Mouse (Mus musculus): ENCODE measurements around the gene Noxo1. TPM values are rescaled to one million over a fixed set of nuclear protein-coding genes. Genes with fewer than 3 reads are reported as not detected.

The Noxo1 gene
- polyA plus RNA-seq, 1 experiment: 1.1 TPM

DNA sequence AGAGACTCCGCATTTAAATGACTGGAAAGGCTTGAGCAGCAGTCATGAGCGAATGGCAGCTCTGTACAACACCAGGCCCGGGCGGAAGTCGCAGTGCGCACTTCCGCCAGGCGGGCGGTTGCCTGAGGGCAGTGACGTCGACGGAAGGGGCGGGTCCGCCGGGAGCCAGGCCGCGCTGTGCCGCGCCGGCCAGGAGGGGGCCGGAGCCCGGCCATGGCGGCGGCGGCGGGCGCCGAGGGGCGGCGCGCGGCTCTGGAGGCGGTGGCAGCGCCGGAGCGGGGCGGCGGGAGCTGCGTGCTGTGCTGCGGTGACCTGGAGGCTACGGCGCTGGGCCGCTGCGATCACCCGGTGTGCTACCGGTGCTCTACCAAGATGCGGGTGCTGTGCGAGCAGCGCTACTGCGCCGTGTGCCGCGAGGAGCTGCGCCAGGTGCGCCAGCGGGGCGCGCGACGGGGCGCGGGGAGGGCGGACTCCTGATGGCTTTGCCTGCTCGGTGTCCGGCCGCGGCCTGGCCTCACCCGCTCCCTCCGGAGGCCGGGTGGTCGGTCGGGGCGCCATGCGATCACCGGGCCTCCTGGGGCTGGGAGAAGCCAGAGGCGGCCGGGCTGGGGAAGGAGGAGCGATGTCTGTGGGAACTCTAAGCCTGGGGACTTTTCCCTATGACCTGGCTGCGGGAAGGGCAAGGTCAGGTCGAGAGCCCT, 26.3 kb upstream of the Noxo1 start, which contains the start of gene Zfp598:
Gene Zfp598, plus strand, starts transcription at position 143 of the 701 bp plus-strand sequence.
- Histone ChIP-seq H3K4me1 (ENCODE audit: control insufficient read depth, insufficient read depth, insufficient read length, low read length) (peaks cover 13% of the 10 kb centered on the region), H3K27ac (replicated peaks; ENCODE audit: low read depth, low read length) (peak within 1 kb of the TSS; percentile 87), H3K4me3 (ENCODE audit: insufficient read depth, low read depth, low read length) (peak within 1 kb of the TSS; percentile 95)

DNA sequence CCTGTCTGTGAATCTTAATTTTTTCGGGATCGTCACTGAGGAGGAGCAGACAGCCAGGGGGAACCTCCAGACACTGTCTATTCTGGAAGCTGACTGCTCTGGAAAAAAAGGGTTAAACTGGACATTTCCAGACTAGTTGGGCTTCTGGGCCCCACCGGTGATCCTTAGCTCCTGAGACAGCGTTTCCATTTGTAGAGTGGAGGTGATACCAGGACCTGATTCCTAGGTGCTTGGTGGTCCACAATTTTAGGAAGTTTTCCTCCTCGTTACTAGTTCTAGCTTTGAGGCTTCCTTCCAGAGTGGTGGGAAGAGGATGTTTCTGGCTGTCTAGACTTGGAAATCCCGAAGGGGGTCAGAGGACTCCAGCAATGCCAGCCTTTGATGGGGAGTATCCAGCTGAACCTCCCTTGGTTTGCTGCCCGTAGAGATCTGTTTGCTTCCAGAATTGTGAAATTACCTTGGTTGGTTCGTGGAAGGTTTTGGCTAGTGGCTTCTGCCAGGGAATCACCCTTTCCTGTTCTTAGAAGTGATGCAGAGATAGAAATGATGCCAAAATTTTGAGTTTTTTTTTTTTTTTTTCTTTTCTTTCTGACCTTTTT, 25.7 kb upstream of the Noxo1 start:
- Histone ChIP-seq H3K27ac (replicated peaks; ENCODE audit: low read depth, low read length) (peak overlapping the region; percentile 87), H3K4me1 (ENCODE audit: control insufficient read depth, insufficient read depth, insufficient read length, low read length) (peaks cover 13% of the 10 kb centered on the region), H3K4me3 (ENCODE audit: insufficient read depth, low read depth, low read length) (peak overlapping the region; percentile 95)

DNA sequence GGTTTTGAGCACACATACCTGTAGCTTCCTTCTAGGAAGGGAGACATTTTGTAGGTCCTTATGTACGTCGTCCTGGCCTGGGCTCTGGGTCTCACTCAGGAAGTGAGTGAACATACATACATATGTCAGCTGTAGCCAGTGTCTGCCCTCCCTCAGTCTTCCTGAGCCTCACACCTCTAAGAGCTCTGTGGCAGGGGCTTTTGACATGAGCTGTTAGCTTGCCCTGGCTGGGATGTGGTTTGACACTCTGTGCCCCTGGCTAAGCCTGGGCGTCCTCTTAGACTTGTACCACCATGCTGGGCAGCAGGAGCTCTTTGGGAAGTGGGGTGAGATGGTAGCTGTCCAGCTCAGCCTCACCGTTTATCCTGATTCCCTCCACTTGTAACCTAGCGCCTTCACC, 24.7 kb upstream of the Noxo1 start:
- Histone ChIP-seq H3K4me3 (ENCODE audit: insufficient read depth, low read depth, low read length) (0 out of 2 replicates have a peak overlapping the region, but pooled peaks have one; percentile 10), H3K27ac (replicated peaks; ENCODE audit: low read depth, low read length) (no peak overlapping the region), H3K4me1 (ENCODE audit: control insufficient read depth, insufficient read depth, insufficient read length, low read length) (peaks cover 13% of the 10 kb centered on the region)

- peak overlapping the region; percentile 2; the same call in 1 of the 2 replicates for H3K4me3 ChIP-seq (ENCODE audit: insufficient read depth, low read depth, low read length)
- no peak overlapping the region for H3K27ac ChIP-seq (replicated peaks; ENCODE audit: low read depth, low read length)
- H3K4me1 ChIP-seq (ENCODE audit: control insufficient read depth, insufficient read depth, insufficient read length, low read length): peaks cover 13% of the 10 kb centered on the region
Measured at GRCm38 (mm10) chr17:24672141-24672540, 23.9 kb upstream of the Noxo1 start.

DNA sequence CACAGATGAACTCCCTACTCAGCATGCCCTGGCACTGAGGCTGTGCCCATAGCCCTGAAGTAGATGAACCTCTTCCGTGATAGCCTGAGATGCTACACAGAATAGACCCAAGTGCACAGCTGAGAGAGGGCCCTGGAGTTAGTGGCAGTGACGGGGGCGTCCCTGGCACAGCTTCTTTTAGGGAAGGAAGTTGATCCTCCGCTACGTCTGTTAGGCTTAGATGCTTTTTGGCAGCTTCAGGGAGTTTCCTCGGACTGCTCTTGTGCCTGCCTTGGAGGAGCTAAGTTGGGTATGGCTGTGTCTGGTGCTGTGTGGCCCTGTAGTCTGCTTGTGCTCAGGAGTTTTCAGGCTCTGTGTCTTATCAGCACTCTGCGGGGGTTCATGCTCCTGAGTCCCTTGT, 21.8 kb upstream of the Noxo1 start:
- Histone ChIP-seq H3K27ac (replicated peaks; ENCODE audit: low read depth, low read length) (no peak overlapping the region), H3K4me1 (ENCODE audit: control insufficient read depth, insufficient read depth, insufficient read length, low read length) (peaks cover 13% of the 10 kb centered on the region), H3K4me3 (ENCODE audit: insufficient read depth, low read depth, low read length) (no peak overlapping the region)

DNA sequence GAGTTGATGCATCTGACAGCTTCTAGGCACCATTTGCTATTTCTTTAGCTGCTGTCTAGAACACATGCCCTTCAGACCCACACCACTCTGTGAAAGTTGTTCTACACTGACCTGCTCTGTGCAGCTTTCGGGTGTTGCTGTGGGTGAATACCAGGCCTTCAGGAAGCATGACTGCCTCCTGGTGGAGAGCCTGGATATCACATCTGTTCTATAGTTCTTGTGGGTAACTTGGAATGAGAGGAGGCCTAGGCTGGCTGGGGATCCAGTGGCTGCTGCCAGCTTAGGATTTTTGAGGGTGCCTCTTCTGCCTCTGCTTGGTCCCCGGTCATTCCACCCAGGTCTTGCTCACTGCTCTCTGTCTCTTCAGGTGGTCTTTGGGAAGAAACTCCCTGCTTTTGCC, 19.8 kb upstream of the Noxo1 start:
- Histone ChIP-seq H3K4me3 (ENCODE audit: insufficient read depth, low read depth, low read length) (no peak overlapping the region), H3K4me1 (ENCODE audit: control insufficient read depth, insufficient read depth, insufficient read length, low read length) (peaks cover 10% of the 10 kb centered on the region), H3K27ac (replicated peaks; ENCODE audit: low read depth, low read length) (no peak overlapping the region)

GRCm38 (mm10) chr17:24676877-24677276, 19.2 kb upstream of the Noxo1 start:
- Histone ChIP-seq H3K4me3 (ENCODE audit: insufficient read depth, low read depth, low read length) (no peak overlapping the region), H3K4me1 (ENCODE audit: control insufficient read depth, insufficient read depth, insufficient read length, low read length) (peaks cover 5% of the 10 kb centered on the region), H3K27ac (replicated peaks; ENCODE audit: low read depth, low read length) (no peak overlapping the region)

- Histone ChIP-seq H3K4me3 (ENCODE audit: insufficient read depth, low read depth, low read length) (no peak overlapping the region), H3K4me1 (ENCODE audit: control insufficient read depth, insufficient read depth, insufficient read length, low read length) (no peaks in the 10 kb centered on the region; the same call in 1 of the 2 replicates), H3K27ac (replicated peaks; ENCODE audit: low read depth, low read length) (no peak overlapping the region)
Measured at GRCm38 (mm10) chr17:24677500-24678080, 18.4 kb upstream of the Noxo1 start.

GRCm38 (mm10) chr17:24686514-24686913, 9.5 kb upstream of the Noxo1 start:
- Histone ChIP-seq H3K4me1 (ENCODE audit: control insufficient read depth, insufficient read depth, insufficient read length, low read length) (no peaks in the 10 kb centered on the region; the same call in 1 of the 2 replicates), H3K27ac (replicated peaks; ENCODE audit: low read depth, low read length) (no peak overlapping the region), H3K4me3 (ENCODE audit: insufficient read depth, low read depth, low read length) (0 out of 2 replicates have a peak overlapping the region, but pooled peaks have one; percentile 9)

DNA sequence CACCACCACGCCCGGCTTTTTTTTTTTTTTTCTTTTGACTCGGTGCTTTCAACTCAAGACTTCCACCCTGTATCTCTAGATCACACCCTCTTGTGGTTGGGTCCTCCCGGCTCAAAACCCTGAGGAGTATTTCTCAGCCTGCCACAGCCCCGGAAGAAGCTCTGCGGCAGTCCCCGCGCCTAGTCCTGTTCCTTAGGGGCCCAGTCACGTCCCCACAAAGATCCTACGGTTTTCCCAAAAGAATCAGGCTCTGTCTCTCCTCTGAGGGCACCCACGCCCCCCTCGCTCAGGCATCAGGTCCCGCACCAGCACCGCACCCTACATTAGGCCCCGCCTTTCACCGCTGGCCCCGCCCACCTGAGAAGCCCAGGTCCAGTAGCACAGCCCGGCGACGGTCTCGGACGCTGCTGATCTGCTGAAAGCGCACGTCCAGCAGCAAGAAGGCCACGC, 8.9 kb upstream of the Noxo1 start:
- Histone ChIP-seq H3K4me3 (ENCODE audit: insufficient read depth, low read depth, low read length) (peak overlapping the region; percentile 66), H3K27ac (replicated peaks; ENCODE audit: low read depth, low read length) (no peak overlapping the region), H3K4me1 (ENCODE audit: control insufficient read depth, insufficient read depth, insufficient read length, low read length) (no peaks in the 10 kb centered on the region; the same call in 1 of the 2 replicates)

GRCm38 (mm10) chr17:24687599-24687998, 8.4 kb upstream of the Noxo1 start:
- no peak overlapping the region for H3K27ac ChIP-seq (replicated peaks; ENCODE audit: low read depth, low read length)
- peak overlapping the region; percentile 66 for H3K4me3 ChIP-seq (ENCODE audit: insufficient read depth, low read depth, low read length)
- no peaks in the 10 kb centered on the region; the same call in 1 of the 2 replicates for H3K4me1 ChIP-seq (ENCODE audit: control insufficient read depth, insufficient read depth, insufficient read length, low read length)

DNA sequence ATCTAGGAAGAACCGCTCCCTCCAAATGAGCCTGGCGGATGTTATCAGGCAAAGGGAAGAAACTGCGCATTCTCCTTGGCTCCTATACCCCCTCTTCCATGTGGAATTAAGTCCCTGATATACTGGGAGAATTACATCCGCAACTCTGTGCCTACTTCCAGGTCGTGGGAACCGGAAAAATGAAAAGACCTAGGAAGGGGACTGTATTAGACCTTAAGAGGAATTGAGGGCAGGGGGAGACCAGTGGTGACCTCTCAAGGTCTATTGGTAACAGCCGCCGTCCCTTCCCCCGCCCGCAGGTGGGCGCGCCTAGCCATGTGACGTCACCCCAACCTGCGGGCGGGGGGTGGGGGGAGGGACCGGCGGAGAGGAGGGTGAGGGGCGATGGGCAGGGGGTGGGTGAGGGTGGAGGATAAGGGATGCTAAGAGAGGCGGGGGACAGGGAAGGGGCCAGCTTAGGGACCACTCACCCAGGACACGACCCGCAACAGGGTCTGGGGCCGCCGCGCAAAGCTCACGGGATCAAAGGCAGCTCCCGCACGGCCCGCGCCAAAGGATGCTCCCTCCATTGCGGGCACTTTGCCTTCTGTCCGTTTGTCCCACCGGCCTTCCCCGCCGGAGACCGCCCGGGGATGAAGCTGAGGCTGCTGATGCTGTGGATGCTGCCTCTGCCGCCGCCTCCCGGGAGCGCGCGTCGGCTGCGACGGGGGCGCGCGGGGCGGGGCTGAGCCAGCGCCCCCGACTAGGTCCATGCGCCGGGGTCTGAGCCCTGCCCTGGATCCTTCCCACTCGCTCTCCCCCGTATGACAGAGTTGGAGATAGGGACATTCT, 6.6 kb upstream of the Noxo1 start, which contains the start of gene Syngr3:
Gene Syngr3, minus strand, starts transcription at position 705 of the 831 bp plus-strand sequence.
- no peaks in the 10 kb centered on the region; the same call in 1 of the 2 replicates for H3K4me1 ChIP-seq (ENCODE audit: control insufficient read depth, insufficient read depth, insufficient read length, low read length)
- H3K4me3 ChIP-seq (ENCODE audit: insufficient read depth, low read depth, low read length): peak within 1 kb of the TSS; percentile 36
- H3K27ac ChIP-seq (replicated peaks; ENCODE audit: low read depth, low read length): no peak within 1 kb of the TSS

DNA sequence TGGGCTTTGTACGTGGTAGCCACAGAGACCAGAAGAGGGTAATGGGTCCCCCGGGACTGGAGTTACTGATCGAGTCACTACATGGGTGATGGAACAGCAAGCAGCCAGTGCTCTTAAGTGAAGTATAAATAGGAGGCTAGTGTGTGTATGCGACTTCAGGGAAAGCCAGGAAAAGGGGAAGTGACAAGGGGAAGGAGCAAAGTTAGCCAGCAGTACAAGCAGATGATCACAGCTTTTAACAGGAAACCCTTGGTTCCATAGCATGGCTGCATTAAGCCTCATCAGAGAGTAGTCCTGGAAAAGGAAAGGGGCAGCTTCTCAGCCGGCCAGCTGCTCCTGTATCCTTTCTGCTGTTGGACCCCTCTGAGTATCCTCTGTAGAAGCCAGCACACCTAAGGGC, 3.6 kb upstream of the Noxo1 start:
- H3K27ac ChIP-seq (replicated peaks; ENCODE audit: low read depth, low read length): no peak overlapping the region
- peaks cover 3% of the 10 kb centered on the region; the same call in 1 of the 2 replicates for H3K4me1 ChIP-seq (ENCODE audit: control insufficient read depth, insufficient read depth, insufficient read length, low read length)
- H3K4me3 ChIP-seq (ENCODE audit: insufficient read depth, low read depth, low read length): no peak overlapping the region

DNA sequence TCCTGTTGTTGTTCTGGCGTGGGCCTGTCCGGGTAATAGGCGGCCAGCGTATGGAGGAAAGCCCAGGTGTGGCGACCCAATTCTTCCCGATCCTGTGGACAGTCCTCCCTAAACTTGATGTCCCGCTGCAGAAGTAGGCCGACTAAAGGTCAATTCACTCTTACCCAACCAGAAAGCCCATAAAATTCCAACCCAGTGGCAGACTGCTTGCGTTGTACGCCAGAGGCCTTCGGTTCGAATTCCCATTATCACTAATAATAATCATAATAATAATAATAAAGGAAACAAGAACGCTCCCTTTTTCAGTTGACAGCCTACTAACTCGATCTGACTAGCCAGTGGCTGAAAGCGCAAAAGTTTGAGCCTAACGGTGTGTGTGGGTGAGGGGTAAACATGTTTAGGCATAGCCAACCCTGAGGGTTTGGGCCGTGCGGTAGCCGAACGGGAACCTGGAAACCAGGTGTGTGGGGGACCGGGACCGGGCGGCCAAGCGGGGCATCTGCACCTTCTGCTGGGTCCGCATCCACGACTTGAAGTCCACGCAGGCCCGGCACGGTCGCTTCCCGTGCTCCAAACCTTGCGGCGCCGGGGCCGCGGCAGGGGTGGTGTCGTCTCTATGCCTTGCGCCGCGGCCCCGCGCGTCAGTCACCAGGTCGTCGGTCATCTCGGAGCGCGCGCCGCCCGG, 566 bp upstream of the Noxo1 start:
- peak overlapping the region; percentile 92 for H3K4me3 ChIP-seq (ENCODE audit: insufficient read depth, low read depth, low read length)
- peak overlapping the region; percentile 43 for H3K27ac ChIP-seq (replicated peaks; ENCODE audit: low read depth, low read length)
- H3K4me1 ChIP-seq (ENCODE audit: control insufficient read depth, insufficient read depth, insufficient read length, low read length): peaks cover 3% of the 10 kb centered on the region; the same call in 1 of the 2 replicates

Data from brown adipose tissue, adult 24 weeks (tissue).